Mouse (Mus musculus) A20 (cell line): Measurements from ENCODE around the gene Trim41.
"Not testable (repeated sequence)": the region's sequence is repeated elsewhere in the genome, so short reads cannot be mapped to it uniquely, and the experiment has no call there.

Source experiments
- DNase-seq: peaks from one replicate; pipeline ENCODE4 v3.0.0-alpha.2; 2011; ENCODE audit warnings: low read depth, low spot score

Trim41 gene

GRCm38 (mm10) chr11:48791894-48792293 lies 25.3 kb downstream of the Trim41 start:
- not testable (repeated sequence) for DNase-seq

DNA sequence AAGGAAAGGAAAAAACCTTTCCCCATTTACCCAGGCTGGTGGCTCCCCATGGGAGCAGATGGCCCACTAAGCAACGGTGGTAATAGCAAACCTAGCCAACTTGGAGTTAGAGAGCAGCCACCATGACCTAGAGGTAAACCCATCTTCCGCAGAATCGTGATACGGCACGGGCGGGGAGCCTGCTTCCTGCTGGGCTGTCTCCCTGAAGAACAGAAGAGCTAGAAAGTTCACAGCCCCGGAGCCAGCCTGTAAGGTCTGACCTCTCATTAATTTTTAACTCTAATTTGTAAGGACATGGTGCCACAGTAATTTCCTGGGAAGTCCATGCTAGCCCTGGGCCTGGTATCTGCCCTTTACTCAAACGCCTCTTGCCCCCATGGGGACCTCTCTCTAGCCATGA lies 26.2 kb downstream of the Trim41 start:
- DNase-seq: no peak

DNA sequence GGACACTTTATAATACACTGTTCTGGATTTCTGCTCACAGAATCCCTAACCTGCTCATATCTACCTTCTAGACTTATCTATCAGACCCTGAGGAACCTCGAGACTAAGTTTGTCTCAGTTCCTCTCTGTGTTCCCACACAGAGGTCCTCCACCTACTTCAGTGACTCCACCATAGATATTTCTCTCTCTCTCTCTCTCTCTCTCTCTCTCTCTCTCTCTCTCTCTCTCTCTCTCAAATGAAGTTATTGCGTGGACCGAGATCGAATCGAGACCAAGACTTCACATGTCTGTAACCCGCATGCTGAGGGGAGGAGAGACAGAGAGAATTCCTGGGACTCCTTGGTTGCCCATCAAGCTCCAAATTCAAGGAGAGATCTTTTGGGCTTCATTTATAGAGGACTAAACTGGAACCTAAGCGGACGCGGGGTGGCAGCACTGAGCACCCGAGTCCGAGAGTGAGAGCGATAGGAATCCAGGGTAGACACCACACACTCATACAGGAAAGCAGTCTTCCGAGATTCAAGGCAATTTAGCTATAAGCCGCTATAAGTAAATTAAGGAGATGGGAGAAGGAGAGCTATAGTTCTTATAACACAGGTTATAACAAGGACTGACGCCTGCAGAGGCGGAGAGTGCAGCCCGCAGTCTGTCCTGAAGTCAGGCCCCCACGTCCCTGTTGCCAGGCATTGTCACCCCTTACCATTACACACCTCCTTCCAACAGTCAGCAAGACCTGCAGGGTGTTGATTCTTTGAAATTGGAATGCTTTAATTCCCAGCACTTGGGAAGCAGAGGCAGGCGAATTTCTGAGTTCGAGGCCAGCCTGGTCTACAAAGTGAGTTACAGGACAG lies 27.0 kb downstream of the Trim41 start:
- DNase-seq: peak; percentile 86

GRCm38 (mm10) chr11:48789215-48789614 lies 27.9 kb downstream of the Trim41 start:
- no peak for DNase-seq

- DNase-seq: peak; percentile 91
Measured at GRCm38 (mm10) chr11:48788311-48789089, 28.7 kb downstream of the Trim41 start.

- DNase-seq: peak; percentile 94
Measured at GRCm38 (mm10) chr11:48787455-48788211, 29.5 kb downstream of the Trim41 start.

DNA sequence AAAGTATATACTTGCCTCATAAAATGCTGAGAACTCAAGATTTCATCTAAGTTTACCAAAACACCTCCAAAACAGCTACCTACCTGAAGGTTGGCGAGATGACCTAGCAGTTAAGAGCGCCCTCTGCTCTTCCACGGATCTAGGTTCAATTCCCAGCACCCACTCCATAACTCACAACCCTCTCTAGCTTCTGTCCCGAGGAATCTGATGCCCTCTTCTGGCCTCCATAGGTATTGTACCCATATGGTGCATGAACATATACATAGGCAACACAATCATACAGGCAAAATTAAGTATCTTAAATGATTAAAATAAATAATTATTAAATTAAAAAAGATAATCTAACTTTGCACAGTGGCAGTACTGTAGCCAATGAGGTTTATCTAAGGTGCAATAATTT lies 34.9 kb downstream of the Trim41 start:
- DNase-seq: no peak

- peak; percentile 67 for DNase-seq
Measured at GRCm38 (mm10) chr11:48779450-48779849, 37.7 kb downstream of the Trim41 start.

- no peak for DNase-seq
Measured at GRCm38 (mm10) chr11:48777303-48777702, 39.9 kb downstream of the Trim41 start.

GRCm38 (mm10) chr11:48776664-48777063 lies 40.5 kb downstream of the Trim41 start:
- DNase-seq: peak; percentile 67

DNA sequence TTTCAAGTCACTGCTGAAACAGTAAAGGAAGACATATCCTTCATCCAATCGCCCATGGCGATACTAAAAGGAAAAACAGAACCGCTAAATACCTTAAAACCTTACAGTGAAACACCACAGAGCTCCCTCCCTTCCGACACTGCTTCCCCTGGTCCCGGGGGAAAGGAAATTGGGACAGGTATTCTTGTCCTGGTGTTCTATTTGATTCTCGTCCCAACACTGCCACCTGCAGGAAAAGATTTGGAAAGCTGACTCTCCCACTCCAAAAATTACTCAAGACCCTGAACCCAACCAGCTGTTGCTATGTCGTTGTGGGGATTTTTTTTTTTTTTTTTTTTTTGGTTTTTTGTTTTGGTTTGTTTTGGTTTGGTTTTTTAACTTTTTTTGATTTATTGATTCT lies 41.7 kb downstream of the Trim41 start:
- DNase-seq: peak; percentile 53

DNA sequence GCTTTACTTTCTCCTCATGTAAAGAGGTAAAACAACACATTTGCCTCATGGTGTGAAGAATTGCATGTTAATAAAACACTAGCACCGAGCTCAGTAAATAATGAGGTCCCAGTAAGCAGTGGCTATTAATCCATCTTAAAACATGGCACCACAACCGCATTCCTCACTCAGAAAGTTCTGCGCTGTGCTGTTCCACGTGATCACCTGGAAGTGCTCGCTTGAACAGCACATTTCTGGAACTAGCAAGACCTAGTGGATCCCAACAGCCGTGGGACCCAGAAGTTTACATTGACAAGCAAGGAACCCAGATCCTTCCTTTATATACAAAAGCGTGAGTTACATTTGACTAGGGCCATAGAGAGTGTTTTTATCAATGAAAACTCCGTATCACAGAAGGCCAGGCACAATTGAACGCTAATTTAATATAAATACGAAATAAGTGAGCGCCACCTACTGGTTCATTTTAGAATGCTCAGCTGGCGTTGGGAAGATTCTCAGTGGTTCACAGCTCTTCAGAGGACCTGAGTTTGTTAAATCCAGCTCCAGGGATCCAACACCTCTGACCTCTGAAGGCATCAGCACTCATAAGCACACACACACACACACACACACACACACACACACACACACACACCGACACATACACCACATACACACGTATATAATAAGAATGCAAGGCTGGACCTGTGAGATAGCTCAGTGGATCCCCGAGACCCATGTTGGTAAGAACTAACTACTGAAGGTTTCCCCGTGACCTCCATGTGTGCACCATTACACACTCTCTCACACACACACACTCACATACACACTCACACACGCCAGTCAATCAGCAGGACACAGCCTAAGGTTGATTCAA lies 42.5 kb downstream of the Trim41 start:
- peak; percentile 67 for DNase-seq

GRCm38 (mm10) chr11:48771691-48772090 lies 45.5 kb downstream of the Trim41 start:
- DNase-seq: peak; percentile 55

GRCm38 (mm10) chr11:48767195-48767876 lies 49.8 kb downstream of the Trim41 start:
- no peak for DNase-seq

DNA sequence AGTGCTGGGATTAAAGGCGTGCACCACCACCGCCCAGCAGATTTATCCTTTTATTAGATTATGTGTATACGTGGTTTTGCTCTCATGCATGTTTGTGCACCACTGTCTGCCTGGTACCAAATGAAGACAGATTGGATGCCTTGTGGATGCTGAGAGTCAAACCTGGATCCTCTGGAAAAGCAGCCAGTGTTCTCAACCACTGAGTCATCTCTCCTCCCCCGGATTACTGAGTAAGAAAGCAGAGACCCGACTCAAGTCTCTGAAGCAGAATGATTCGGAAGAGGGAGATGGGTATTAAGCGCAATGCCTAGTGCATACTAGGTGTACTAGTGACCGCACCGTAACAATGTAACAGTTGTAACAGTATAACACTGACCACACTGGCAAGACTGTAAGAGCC lies 53.0 kb downstream of the Trim41 start:
- DNase-seq: no peak

- no peak for DNase-seq
Measured at GRCm38 (mm10) chr11:48759021-48759420, 58.1 kb downstream of the Trim41 start.
